Mouse (Mus musculus) heart, embryonic 11.5 days (tissue): ENCODE measurements around the gene Fam174a. TPM values are rescaled to one million over a fixed set of nuclear protein-coding genes. Genes with fewer than 3 reads are reported as not detected.

ENCODE experiments used
- ATAC-seq: fragments of 200-750 bp; cut with Nextera tagmentation; replicated peaks from 2 replicates; pipeline ENCODE4 v1.8.0; 2017; ENCODE audit warnings: moderate library complexity; ENCODE audit not compliant: insufficient number of reproducible peaks, low FRiP score, low TSS enrichment
- H3K27ac ChIP-seq: fragments of 300-500 bp; sonication (generic); 2 replicates; pipeline ENCODE4 v1.5.1; 2014; ENCODE audit warnings: mild to moderate bottlenecking, low read depth, low read length
- H3K27me3 ChIP-seq: fragments of 300-500 bp; sonication (generic); 2 replicates; pipeline ENCODE4 v1.6.1; 2014; ENCODE audit warnings: mild to moderate bottlenecking, low read length, mixed read lengths; ENCODE audit not compliant: control insufficient read depth, insufficient read depth
- H3K36me3 ChIP-seq: fragments of 300-500 bp; sonication (generic); 2 replicates; pipeline ENCODE4 v1.6.1; 2014; ENCODE audit warnings: mild to moderate bottlenecking, low read length, moderate library complexity, mixed read lengths; ENCODE audit not compliant: control insufficient read depth, insufficient read depth
- H3K4me1 ChIP-seq: fragments of 300-500 bp; sonication (generic); 2 replicates; pipeline ENCODE4 v1.6.1; 2014; ENCODE audit warnings: low read length; ENCODE audit not compliant: control insufficient read depth, insufficient read depth
- H3K4me2 ChIP-seq: fragments of 300-500 bp; sonication (generic); 2 replicates; pipeline ENCODE4 v1.6.1; 2014; ENCODE audit warnings: mild to moderate bottlenecking, moderate library complexity
- H3K4me3 ChIP-seq: fragments of 300-500 bp; sonication (generic); 2 replicates; pipeline ENCODE4 v1.5.1; 2014; ENCODE audit warnings: low read depth, low read length
- H3K9ac ChIP-seq: fragments of 300-500 bp; sonication (generic); 2 replicates; pipeline ENCODE4 v1.6.1; 2014; ENCODE audit warnings: mild to moderate bottlenecking, low read depth, low read length, moderate library complexity
- H3K9me3 ChIP-seq: fragments of 300-500 bp; sonication (generic); replicated peaks from 2 replicates; pipeline ENCODE4 v1.6.1; 2016; ENCODE audit warnings: low read length; ENCODE audit not compliant: control insufficient read depth
- WGBS: fragments of 180-500 bp; shearing (Covaris S2); extraction: QIAGEN DNeasy Blood & Tissue Kit; methylation state at CpG from one replicate; pipeline ENCODE4 v1.1.7; 2014; ENCODE audit not compliant: insufficient replicate concordance; 5-methylcytosine and 5-hydroxymethylcytosine counted together
- polyA plus RNA-seq: library from polyadenylated mRNA; unstranded; fragments of >200 nt; fragmentation: Nextera tagmentation; extraction: Ambion mirVana; gene quantifications from 2 replicates; pipeline ENCODE4 v1.2.1, GENCODE M21; 2014

The Fam174a gene
- polyA plus RNA-seq, 1 experiment from 2014 or later: 19.6 TPM

GRCm38 (mm10) chr1:95366616-95367373 is 53.4 kb downstream of the Fam174a start:
- no peaks in the 10 kb centered on the region for H3K36me3 ChIP-seq
- no peak for ATAC-seq
- H3K4me2 ChIP-seq: no peak overlapping the region
- H3K27me3 ChIP-seq: no peaks in the 10 kb centered on the region
- no peaks in the 10 kb centered on the region for H3K4me1 ChIP-seq
- H3K9me3 ChIP-seq: no peaks in the 10 kb centered on the region
- H3K27ac ChIP-seq: no peak overlapping the region
- WGBS: 63% methylated on average over 4 of the region's 4 CpGs
- no peak overlapping the region for H3K4me3 ChIP-seq
- H3K9ac ChIP-seq: no peak overlapping the region

- H3K36me3 ChIP-seq: no peaks in the 10 kb centered on the region
- no peaks in the 10 kb centered on the region for H3K9me3 ChIP-seq
- ATAC-seq: no peak
- H3K4me1 ChIP-seq: no peaks in the 10 kb centered on the region
- WGBS: 88% methylated on average over 4 of the region's 4 CpGs
- H3K9ac ChIP-seq: no peak overlapping the region
- H3K27me3 ChIP-seq: no peaks in the 10 kb centered on the region
- no peak overlapping the region for H3K27ac ChIP-seq
- H3K4me3 ChIP-seq: no peak overlapping the region
- H3K4me2 ChIP-seq: no peak overlapping the region
Observed at GRCm38 (mm10) chr1:95367748-95368147, 54.3 kb downstream of the Fam174a start.

GRCm38 (mm10) chr1:95375443-95375842 is 62.0 kb downstream of the Fam174a start:
- Histone ChIP-seq H3K4me1 (no peaks in the 10 kb centered on the region), H3K36me3 (no peaks in the 10 kb centered on the region), H3K4me3 (no peak overlapping the region), H3K9ac (no peak overlapping the region), H3K27me3 (no peaks in the 10 kb centered on the region), H3K27ac (no peak overlapping the region), H3K4me2 (no peak overlapping the region), H3K9me3 (no peaks in the 10 kb centered on the region)
- ATAC-seq: no peak
- WGBS: 63% methylated on average over 6 of the region's 6 CpGs

- Histone ChIP-seq H3K4me1 (no peaks in the 10 kb centered on the region), H3K4me2 (no peak overlapping the region), H3K4me3 (no peak overlapping the region), H3K27me3 (no peaks in the 10 kb centered on the region), H3K27ac (no peak overlapping the region), H3K9me3 (no peaks in the 10 kb centered on the region), H3K36me3 (no peaks in the 10 kb centered on the region), H3K9ac (no peak overlapping the region)
- no peak for ATAC-seq
- WGBS: 75% methylated on average over 2 of the region's 2 CpGs
Observed at GRCm38 (mm10) chr1:95381028-95381427, 67.6 kb downstream of the Fam174a start.
